Mouse (Mus musculus) kidney, adult 2 months (tissue): Measurements from ENCODE around the gene Vav3.

Source experiments
- CTCF ChIP-seq: fragments of 200-500 bp; conservative IDR thresholded peaks from 2 replicates; pipeline ENCODE4 v1.5.1; 2011; ENCODE audit warnings: low read depth, mild to moderate bottlenecking, control low read depth, low read length, moderate library complexity, mixed read lengths; ENCODE audit not compliant: insufficient read depth, insufficient read length
- POLR2A ChIP-seq: fragments of 200-500 bp; IDR thresholded peaks from one replicate; pipeline ENCODE4 v1.6.1; 2011; ENCODE audit warnings: low read depth, low read length, control low read depth

DNA sequence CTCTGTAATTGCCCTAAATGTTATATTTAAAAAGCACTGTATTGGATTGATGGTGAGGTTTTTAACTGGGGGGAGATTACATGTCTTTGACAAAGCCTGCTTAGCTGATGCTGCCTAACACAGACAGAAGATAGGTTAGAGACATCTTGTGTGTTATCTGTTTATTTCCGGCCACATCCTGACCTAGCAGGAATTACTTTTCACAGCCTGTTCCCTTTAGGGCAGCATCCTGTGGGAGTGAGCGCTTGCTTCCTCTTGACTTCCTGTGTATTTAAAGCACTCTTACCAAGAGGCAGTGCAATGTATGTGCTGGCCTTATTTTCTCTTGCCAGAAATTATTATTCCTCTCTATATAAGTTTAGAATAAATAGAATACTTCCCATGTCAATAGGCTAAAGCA lies 111.5 kb downstream of the Vav3 start:
- no peak for TF ChIP-seq CTCF
- TF ChIP-seq POLR2A: no peak
